Mouse (Mus musculus) fibroblast of lung, adult 2 months (primary cell): ENCODE results near the gene Gm2381.
"Not testable (repeated sequence)": the region's sequence is repeated elsewhere in the genome, so short reads cannot be mapped to it uniquely, and the experiment has no call there.

Source experiments
- DNase-seq: peaks from one replicate; pipeline ENCODE4 v3.0.0-alpha.2; 2011; ENCODE audit warnings: low read depth

Gm2381 gene

GRCm38 (mm10) chr7:42866801-42867458, at the start of gene Gm2381:
TSS of gene Gm2381 (minus strand) at chr7:42867234.
- DNase-seq: not testable (repeated sequence)

GRCm38 (mm10) chr7:42898067-42898466, 31.0 kb upstream of the Gm2381 start:
- DNase-seq: not testable (repeated sequence)

- no peak for DNase-seq
Measured at GRCm38 (mm10) chr7:42878090-42878489, 11.1 kb upstream of the Gm2381 start.

- not testable (repeated sequence) for DNase-seq
Measured at GRCm38 (mm10) chr7:42838366-42838765, 28.7 kb downstream of the Gm2381 start.

DNA sequence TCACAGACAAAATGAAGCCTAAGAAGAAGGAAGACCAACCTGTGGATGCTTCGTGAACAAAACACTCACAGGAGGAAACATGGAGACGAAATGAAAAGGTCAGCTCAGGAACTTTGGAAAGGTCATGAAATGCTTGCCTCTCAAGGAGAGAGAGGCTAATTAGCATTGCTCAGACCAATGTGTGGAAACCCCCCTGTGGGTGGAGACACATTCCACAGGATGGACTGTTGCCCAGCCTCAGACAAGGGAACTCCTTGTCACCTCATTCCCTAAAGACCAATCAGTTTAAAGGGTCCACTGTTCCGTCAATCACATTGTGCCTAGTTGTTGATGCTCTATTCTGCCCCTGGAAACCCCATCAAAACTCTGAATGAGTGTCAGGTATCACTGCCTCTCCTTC, 34.8 kb downstream of the Gm2381 start:
- no peak for DNase-seq

DNA sequence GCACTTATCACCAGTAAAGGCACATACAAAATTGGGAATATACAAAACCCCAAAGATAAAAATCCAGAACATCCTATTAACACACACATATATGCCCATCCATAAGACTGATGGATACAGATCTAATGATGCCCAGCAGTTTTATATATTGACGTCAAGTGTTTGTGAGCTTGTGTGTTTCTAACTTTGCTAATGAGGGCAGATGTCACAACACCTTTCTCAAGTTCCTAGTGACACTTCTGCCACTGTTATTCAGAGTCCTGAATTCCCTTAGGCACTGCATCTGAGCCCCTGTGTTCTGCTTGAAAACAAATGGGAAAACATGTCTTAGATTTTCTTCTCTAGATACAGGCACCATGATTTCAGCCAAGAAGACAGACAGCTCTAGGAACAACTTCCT, 73.6 kb downstream of the Gm2381 start, which contains the start of gene Vmn2r62:
Gene Vmn2r62, minus strand, starts transcription at position 101 of the 400 bp plus-strand sequence.
- DNase-seq: not testable (repeated sequence)
